Mouse (Mus musculus) thymus, adult 2 months (tissue): ENCODE measurements around the gene Akr1c12. TPM values are rescaled to one million over a fixed set of nuclear protein-coding genes. Genes with fewer than 3 reads are reported as not detected.

ENCODE experiments used
- DNase-seq: peaks from one replicate; pipeline ENCODE4 v3.0.0; 2021
- H3K27ac ChIP-seq: fragments of 200-500 bp; 2 replicates; pipeline ENCODE4 v1.5.1; 2012; ENCODE audit warnings: low read length, control low read depth; ENCODE audit not compliant: control insufficient read depth, insufficient read depth
- H3K27me3 ChIP-seq: fragments of 200-500 bp; 2 replicates; pipeline ENCODE4 v1.6.1; 2012; ENCODE audit warnings: mild to moderate bottlenecking, low read length, moderate library complexity, mixed read lengths; ENCODE audit not compliant: control insufficient read depth, insufficient read depth
- H3K36me3 ChIP-seq: fragments of 200-500 bp; 2 replicates; pipeline ENCODE4 v1.6.1; 2012; ENCODE audit warnings: mild to moderate bottlenecking, low read length, moderate library complexity; ENCODE audit not compliant: control insufficient read depth, insufficient read depth
- H3K4me1 ChIP-seq: fragments of 200-500 bp; replicated peaks from 2 replicates; pipeline ENCODE4 v1.6.1; 2012; ENCODE audit warnings: low read length; ENCODE audit not compliant: control insufficient read depth, insufficient read depth
- H3K4me3 ChIP-seq: fragments of 200-500 bp; 2 replicates; pipeline ENCODE4 v1.5.1; 2012; ENCODE audit warnings: mild to moderate bottlenecking, low read length, control low read depth, moderate library complexity; ENCODE audit not compliant: control insufficient read depth, insufficient read depth
- CTCF ChIP-seq: fragments of 200-500 bp; IDR thresholded peaks from 2 replicates; pipeline ENCODE4 v1.5.1; 2012; ENCODE audit warnings: mild to moderate bottlenecking, control low read depth, low read length, moderate library complexity, borderline replicate concordance; ENCODE audit not compliant: control insufficient read depth, poor library complexity, insufficient read depth; ENCODE audit errors: extremely low read depth
- POLR2A ChIP-seq: fragments of 200-500 bp; IDR thresholded peaks from 2 replicates; pipeline ENCODE4 v1.6.1; 2012; ENCODE audit warnings: mild to moderate bottlenecking, low read length, control low read depth, moderate library complexity; ENCODE audit not compliant: control insufficient read depth, poor library complexity, insufficient read depth; ENCODE audit errors: extremely low read depth
- WGBS: fragments of 180-500 bp; shearing (Covaris S2); methylation state at CpG from one replicate; pipeline ENCODE4 v1.1.7; 2018; 5-methylcytosine and 5-hydroxymethylcytosine counted together
- polyA plus RNA-seq: library from polyadenylated mRNA; depleted of rRNA; stranded (reverse); fragments of >200 nt; gene quantifications from 2 replicates; pipeline ENCODE4 v1.2.3, GENCODE M21; 2012; rRNA removed

Gene Akr1c12
- polyA plus RNA-seq, 1 experiment, result 0.31 TPM

GRCm38 (mm10) chr13:4244861-4245559 lies 34.2 kb downstream of the Akr1c12 start:
- 13% methylated on average over 13 of the region's 13 CpGs for WGBS
- H3K36me3 ChIP-seq, result no peaks in the 10 kb centered on the region
- H3K4me3 ChIP-seq, result no peak overlapping the region
- DNase-seq, result no peak
- TF ChIP-seq POLR2A, result no peak
- TF ChIP-seq CTCF, result no peak
- no peak overlapping the region for H3K27ac ChIP-seq
- no peaks in the 10 kb centered on the region for H3K4me1 ChIP-seq
- H3K27me3 ChIP-seq, result no peaks in the 10 kb centered on the region

GRCm38 (mm10) chr13:4233536-4234172 lies 45.6 kb downstream of the Akr1c12 start:
- Histone ChIP-seq H3K27me3 (no peaks in the 10 kb centered on the region), H3K36me3 (no peaks in the 10 kb centered on the region), H3K4me1 (no peaks in the 10 kb centered on the region), H3K27ac (no peak overlapping the region), H3K4me3 (no peak overlapping the region)
- WGBS, result 89% methylated on average over 3 of the region's 3 CpGs
- TF ChIP-seq POLR2A, result no peak
- no peak for TF ChIP-seq CTCF
- DNase-seq, result no peak

- Histone ChIP-seq H3K4me3 (no peak overlapping the region), H3K27ac (no peak overlapping the region), H3K36me3 (no peaks in the 10 kb centered on the region), H3K4me1 (no peaks in the 10 kb centered on the region), H3K27me3 (no peaks in the 10 kb centered on the region)
- DNase-seq, result no peak
- 93% methylated on average over 1 of the region's 1 CpGs for WGBS
- TF ChIP-seq POLR2A (no peak), CTCF (no peak)
Observed at GRCm38 (mm10) chr13:4233135-4233534, 46.1 kb downstream of the Akr1c12 start.

- no peaks in the 10 kb centered on the region for H3K4me1 ChIP-seq
- no peaks in the 10 kb centered on the region for H3K27me3 ChIP-seq
- H3K4me3 ChIP-seq, result no peak overlapping the region
- 97% methylated on average over 8 of the region's 8 CpGs for WGBS
- H3K36me3 ChIP-seq, result no peaks in the 10 kb centered on the region
- no peak for TF ChIP-seq POLR2A
- TF ChIP-seq CTCF, result no peak
- DNase-seq, result no peak
- H3K27ac ChIP-seq, result no peak overlapping the region
Observed at GRCm38 (mm10) chr13:4230841-4231623, 48.2 kb downstream of the Akr1c12 start.

GRCm38 (mm10) chr13:4228441-4228840 lies 50.8 kb downstream of the Akr1c12 start, which contains the start of gene Akr1c19:
Gene Akr1c19 (plus strand): TSS chr13:4228700.
- Histone ChIP-seq H3K36me3 (no peaks in the 10 kb centered on the region), H3K27ac (no peak within 1 kb of the TSS), H3K27me3 (no peaks in the 10 kb centered on the region), H3K4me3 (no peak within 1 kb of the TSS), H3K4me1 (no peaks in the 10 kb centered on the region)
- 91% methylated on average over 1 of the region's 1 CpGs for WGBS
- DNase-seq, result no peak
- TF ChIP-seq CTCF, result no peak
- TF ChIP-seq POLR2A, result no peak

Other genes starting within 250 kb of the Akr1c12 start
- gene Akr1c14, start 230.4 kb downstream of the Akr1c12 start, polyA plus RNA-seq, result 0.15 and 0.19 TPM in 2 replicates
- 0.44 and 0.64 TPM in 2 replicates for gene Akr1c18, start 128.8 kb downstream of the Akr1c12 start, polyA plus RNA-seq
- 3.7 and 6.0 TPM in 2 replicates for gene Akr1c13, start 88.3 kb downstream of the Akr1c12 start, polyA plus RNA-seq
- 0.22 and 0.23 TPM in 2 replicates for gene Akr1c19, start 50.7 kb downstream of the Akr1c12 start, polyA plus RNA-seq
- gene Akr1c6, start 154.9 kb upstream of the Akr1c12 start, polyA plus RNA-seq, result 0.43 TPM in 1 of 2 replicates, not detected in the other
- not detected in 2 replicates for gene Akr1c20, start 243.9 kb upstream of the Akr1c12 start, polyA plus RNA-seq